Mouse (Mus musculus): ENCODE results near the gene Supt4a. TPM values are rescaled to one million over a fixed set of nuclear protein-coding genes. Genes with fewer than 3 reads are reported as not detected.

Supt4a gene
- total RNA-seq, 2 experiments from 2014 or later: 31.6 to 31.7 TPM

- no peak for DNase-seq
Observed at GRCm38 (mm10) chr11:87768745-87769144, 31.4 kb downstream of the Supt4a start.

- no peak for DNase-seq
Observed at GRCm38 (mm10) chr11:87770989-87771388, 33.6 kb downstream of the Supt4a start.

GRCm38 (mm10) chr11:87772354-87772753, 35.0 kb downstream of the Supt4a start:
- no peak for DNase-seq

GRCm38 (mm10) chr11:87778100-87778765, 40.9 kb downstream of the Supt4a start:
- no peak for DNase-seq

- no peak for DNase-seq
Observed at GRCm38 (mm10) chr11:87778915-87779314, 41.6 kb downstream of the Supt4a start.

GRCm38 (mm10) chr11:87779392-87779791, 42.0 kb downstream of the Supt4a start:
- DNase-seq: no peak

- no peak for DNase-seq
Observed at GRCm38 (mm10) chr11:87780130-87780529, 42.8 kb downstream of the Supt4a start.

GRCm38 (mm10) chr11:87790088-87790487, 52.7 kb downstream of the Supt4a start:
- DNase-seq: no peak

Small RNAs within 50 kb of the gene (microRNA-seq; reads per million reads assigned to microRNA genes)
- gene Mir142 (ENCODE audit: borderline replicate concordance in 2 of 2): 0 reads per million in 2 experiments
- 0 reads per million in 2 experiments for gene Mir142b (ENCODE audit: borderline replicate concordance in 2 of 2)

Other genes starting within 250 kb of the Supt4a start
- gene Gm11492, start 170.9 kb upstream of the Supt4a start, total RNA-seq (2021): not detected
- gene Sept4, start 168.6 kb upstream of the Supt4a start, total RNA-seq (2021): 10 to 100 TPM; 10.9 to 14.7 TPM
- 10 to 100 TPM in 1 of 2 experiments, 1 to 10 TPM in 1; 9.9 to 13.0 TPM for gene Mtmr4, start 145.4 kb upstream of the Supt4a start, total RNA-seq (2021)
- not detected for gene Hsf5, start 120.4 kb upstream of the Supt4a start, total RNA-seq (2021)
- gene Rnf43, start 74.8 kb upstream of the Supt4a start, total RNA-seq (2021): under 1 TPM in 1 of 2 experiments, not detected in 1; 0.40 TPM
- gene Tspoap1, start 23.0 kb downstream of the Supt4a start, total RNA-seq (2021): under 1 TPM in 1 of 2 experiments, not detected in 1; 0.08 TPM
- not detected for gene Mpo, start 56.0 kb downstream of the Supt4a start, total RNA-seq (2021)
- not detected for gene Lpo, start 90.7 kb downstream of the Supt4a start, total RNA-seq (2021)
- gene Mks1, start 115.7 kb downstream of the Supt4a start, total RNA-seq (2021): 1 to 10 TPM; 1.2 to 1.5 TPM
- gene Epx, start 138.0 kb downstream of the Supt4a start, total RNA-seq (2021): not detected
- gene Olfr462, start 154.7 kb downstream of the Supt4a start, total RNA-seq (2021): not detected
- gene Olfr463, start 159.8 kb downstream of the Supt4a start, total RNA-seq (2021): not detected
- not detected for gene Olfr464, start 183.4 kb downstream of the Supt4a start, total RNA-seq (2021)
- gene Dynll2, start 250.0 kb downstream of the Supt4a start, total RNA-seq (2021): 100 to 1,000 TPM; 145 to 167 TPM

Data from gastrocnemius, postnatal 25 days (tissue).